Mouse (Mus musculus) forebrain, embryonic 16.5 days (tissue): Measurements from ENCODE around the gene Atxn7l2. TPM values are rescaled to one million over a fixed set of nuclear protein-coding genes. Genes with fewer than 3 reads are reported as not detected.
A peak's percentile ranks its signal among the peaks of the same experiment; 100 is the strongest.

Experiments used
- ATAC-seq: fragments of 200-750 bp; cut with Nextera tagmentation; 2 replicates; pipeline ENCODE4 v1.8.0; 2017; ENCODE audit warnings: mild to moderate bottlenecking, moderate library complexity
- H3K27ac ChIP-seq: fragments of 300-500 bp; sonication (generic); 2 replicates; pipeline ENCODE4 v1.5.1; 2014; ENCODE audit warnings: low read length, control low read depth
- H3K27me3 ChIP-seq: fragments of 300-500 bp; sonication (generic); replicated peaks from 2 replicates; pipeline ENCODE4 v1.6.1; 2014; ENCODE audit warnings: low read length; ENCODE audit not compliant: control insufficient read depth, insufficient read depth
- H3K36me3 ChIP-seq: fragments of 300-500 bp; sonication (generic); 2 replicates; pipeline ENCODE4 v1.6.1; 2014; ENCODE audit not compliant: control insufficient read depth, insufficient read depth
- H3K4me1 ChIP-seq: fragments of 300-500 bp; sonication (generic); replicated peaks from 2 replicates; pipeline ENCODE4 v1.6.1; 2014; ENCODE audit warnings: low read length; ENCODE audit not compliant: control insufficient read depth, insufficient read depth
- H3K4me2 ChIP-seq: fragments of 300-500 bp; sonication (generic); 2 replicates; pipeline ENCODE4 v1.6.1; 2014; ENCODE audit warnings: mild to moderate bottlenecking, low read length, control low read depth
- H3K4me3 ChIP-seq: fragments of 300-500 bp; sonication (generic); replicated peaks from 2 replicates; pipeline ENCODE4 v1.5.1; 2014; ENCODE audit warnings: mild to moderate bottlenecking, low read length, control low read depth
- H3K9ac ChIP-seq: fragments of 300-500 bp; sonication (generic); replicated peaks from 2 replicates; pipeline ENCODE4 v1.6.1; 2014; ENCODE audit warnings: low read depth, low read length, control low read depth
- H3K9me3 ChIP-seq: fragments of 300-500 bp; sonication (generic); 2 replicates; pipeline ENCODE4 v1.6.1; 2016; ENCODE audit warnings: low read length; ENCODE audit not compliant: control insufficient read depth
- WGBS: fragments of 180-500 bp; shearing (Covaris S2); extraction: QIAGEN DNeasy Blood & Tissue Kit; methylation state at CpG from one replicate; pipeline ENCODE4 v1.1.7; 2014; 5-methylcytosine and 5-hydroxymethylcytosine counted together
- polyA plus RNA-seq: library from polyadenylated mRNA; unstranded; fragments of >200 nt; fragmentation: Nextera tagmentation; extraction: Ambion mirVana; gene quantifications from 2 replicates; pipeline ENCODE4 v1.2.1, GENCODE M21; 2015

Atxn7l2 gene
- polyA plus RNA-seq, 1 experiment from 2014 or later, result 33.8 TPM

DNA sequence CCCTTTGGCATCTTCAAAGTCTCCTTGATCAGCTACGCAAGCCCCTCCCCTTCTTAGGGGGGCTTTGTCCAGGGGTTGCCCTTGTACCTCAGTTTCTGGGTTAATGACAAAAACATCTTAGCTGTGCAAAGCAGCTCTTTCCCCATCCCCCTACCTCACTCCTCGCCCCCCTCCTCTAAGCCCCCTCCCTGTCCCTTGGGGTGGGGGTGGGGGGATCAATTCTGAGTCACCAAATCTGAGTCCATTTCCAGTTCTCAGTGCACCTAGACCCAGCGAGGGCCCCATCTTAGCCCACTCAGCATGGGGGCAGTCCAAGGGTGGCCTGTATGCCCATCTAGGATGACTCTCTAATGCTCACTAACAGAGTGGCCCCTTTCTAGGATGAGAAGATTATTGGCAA lies 1.7 kb downstream of the Atxn7l2 start:
- 49% methylated on average over 3 of the region's 3 CpGs for WGBS
- Histone ChIP-seq H3K9ac (peak overlapping the region; percentile 88), H3K4me2 (peak overlapping the region; percentile 94), H3K9me3 (no peaks in the 10 kb centered on the region), H3K27me3 (no peaks in the 10 kb centered on the region), H3K27ac (peak overlapping the region; percentile 30), H3K4me1 (peaks cover 37% of the 10 kb centered on the region), H3K36me3 (peaks cover 19% of the 10 kb centered on the region; the same call in 1 of the 2 replicates), H3K4me3 (peak overlapping the region; percentile 66)
- no peak for ATAC-seq

DNA sequence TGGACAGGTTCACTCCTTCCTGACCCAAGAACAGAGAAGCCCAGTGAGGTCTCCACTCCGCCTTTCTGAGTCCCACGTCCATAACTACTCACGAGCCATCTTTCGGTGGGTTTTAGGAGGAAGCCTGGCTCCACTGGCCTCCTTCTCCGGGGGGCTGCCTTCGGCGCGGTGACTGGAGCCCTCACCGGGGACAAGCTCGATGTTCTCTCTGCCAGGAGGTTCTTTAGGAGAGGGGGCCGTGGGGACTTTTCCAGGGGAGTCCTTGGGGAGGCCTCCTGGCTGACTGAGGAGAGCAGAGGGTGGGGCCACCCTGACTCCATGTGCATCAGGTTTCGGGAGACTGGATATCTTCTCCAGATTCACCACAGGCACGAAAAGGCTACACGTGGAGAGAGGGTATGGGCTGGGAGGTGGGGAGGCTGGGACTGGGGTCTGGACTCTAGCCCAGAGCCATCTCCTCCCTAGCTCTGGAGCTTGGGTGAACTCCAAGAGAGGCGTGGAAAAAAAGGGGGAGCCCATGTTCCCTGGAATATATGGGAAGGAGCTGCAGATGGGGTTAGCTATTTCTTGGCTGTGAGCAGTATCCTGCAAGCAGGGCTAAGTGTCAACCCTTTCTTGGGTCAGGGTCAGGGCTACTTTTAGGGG lies 3.9 kb downstream of the Atxn7l2 start:
- H3K4me3 ChIP-seq, result no peak overlapping the region
- peaks cover 23% of the 10 kb centered on the region; the same call in 1 of the 2 replicates for H3K36me3 ChIP-seq
- no peaks in the 10 kb centered on the region for H3K27me3 ChIP-seq
- WGBS, result 71% methylated on average over 15 of the region's 15 CpGs
- no peak for ATAC-seq
- no peak overlapping the region for H3K9ac ChIP-seq
- no peak overlapping the region for H3K4me2 ChIP-seq
- H3K4me1 ChIP-seq, result peaks cover 30% of the 10 kb centered on the region
- no peaks in the 10 kb centered on the region for H3K9me3 ChIP-seq
- H3K27ac ChIP-seq, result no peak overlapping the region

DNA sequence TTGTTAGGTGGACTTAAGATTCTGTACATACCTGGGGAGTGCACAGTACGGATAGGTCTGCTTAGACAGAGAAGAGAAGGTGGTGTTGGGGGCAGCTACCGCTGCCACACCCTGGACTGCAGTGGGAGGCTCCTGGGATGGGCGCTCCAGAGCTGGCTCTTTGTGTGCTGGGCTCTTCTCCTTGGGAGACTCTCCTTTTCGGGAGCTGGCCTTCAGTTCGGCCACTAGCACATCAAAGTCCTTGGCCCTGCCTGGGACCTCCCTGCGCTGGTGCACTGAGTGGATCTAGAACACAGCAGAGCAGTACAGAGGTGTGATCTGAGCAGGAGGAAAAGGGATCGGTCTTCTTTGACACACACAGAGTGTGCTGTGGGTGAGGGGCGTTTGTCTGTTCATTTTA lies 5.1 kb downstream of the Atxn7l2 start:
- H3K36me3 ChIP-seq, result peaks cover 23% of the 10 kb centered on the region; the same call in 1 of the 2 replicates
- WGBS, result 92% methylated on average over 8 of the region's 8 CpGs
- no peak for ATAC-seq

DNA sequence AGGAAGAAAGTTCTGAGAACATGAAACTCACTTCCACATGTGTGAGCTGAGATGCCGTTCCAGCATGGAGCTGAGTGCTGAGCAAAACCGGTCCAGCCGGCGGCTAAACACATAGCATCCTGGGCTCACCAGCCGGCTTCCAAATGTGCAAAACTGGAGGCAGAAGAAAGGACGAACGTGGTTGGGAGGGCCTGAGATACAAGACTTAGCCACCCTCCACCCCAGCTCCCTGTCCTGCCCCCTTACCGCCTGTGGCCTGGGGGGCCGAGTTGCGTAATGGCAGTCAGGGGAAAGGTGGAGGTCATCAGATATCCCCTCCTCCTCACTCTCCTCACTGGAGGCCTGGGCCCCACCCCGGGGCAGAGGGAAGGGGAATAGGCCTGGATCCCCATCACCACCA lies 6.3 kb downstream of the Atxn7l2 start:
- H3K36me3 ChIP-seq, result peaks cover 23% of the 10 kb centered on the region; the same call in 1 of the 2 replicates
- no peak for ATAC-seq

More for the DNA sequence above, 5.1 kb downstream of the Atxn7l2 start:
- peaks cover 32% of the 10 kb centered on the region for H3K4me1 ChIP-seq
- H3K27ac ChIP-seq, result no peak overlapping the region
- no peak overlapping the region for H3K4me3 ChIP-seq
- H3K9ac ChIP-seq, result no peak overlapping the region
- no peaks in the 10 kb centered on the region for H3K9me3 ChIP-seq
- no peaks in the 10 kb centered on the region for H3K27me3 ChIP-seq
- H3K4me2 ChIP-seq, result no peak overlapping the region

DNA sequence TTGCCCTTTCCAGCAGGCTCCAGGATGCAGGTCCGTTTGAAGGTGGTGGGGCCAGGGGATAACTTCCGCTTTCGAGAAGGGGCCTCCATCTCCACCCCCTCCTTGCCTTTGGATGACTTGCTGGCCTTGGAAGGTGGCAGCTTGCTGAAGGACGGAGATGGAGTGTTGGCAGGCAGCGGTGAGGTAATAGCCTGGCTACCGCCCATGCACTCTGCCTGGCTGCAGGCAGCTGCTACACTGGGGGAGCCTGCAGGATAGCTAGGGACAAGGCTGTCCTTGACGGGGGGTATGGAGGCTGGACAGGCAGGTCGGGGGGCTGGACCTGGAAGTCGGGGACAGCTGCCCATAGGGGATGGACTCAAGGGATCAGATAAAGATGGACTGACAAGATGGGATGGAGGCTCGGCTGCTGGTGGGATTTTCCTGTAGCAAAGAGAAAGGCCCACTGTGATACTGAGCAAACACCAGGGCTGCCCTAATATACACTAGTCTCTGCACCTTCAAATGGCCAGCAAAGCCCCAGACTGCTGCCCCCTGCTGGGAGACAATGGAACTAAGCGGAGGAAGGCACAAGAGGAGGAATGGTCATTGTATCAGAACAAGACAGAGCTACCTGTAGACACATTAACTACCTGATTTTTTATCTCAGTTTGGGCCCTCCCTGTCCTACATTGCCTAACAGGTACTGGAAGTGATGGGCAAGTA lies 7.0 kb downstream of the Atxn7l2 start:
- peaks cover 28% of the 10 kb centered on the region for H3K36me3 ChIP-seq
- ATAC-seq, result no peak
- WGBS, result 83% methylated on average over 11 of the region's 11 CpGs

More for the DNA sequence above, 6.3 kb downstream of the Atxn7l2 start:
- H3K4me1 ChIP-seq, result peaks cover 39% of the 10 kb centered on the region
- no peak overlapping the region for H3K4me2 ChIP-seq
- no peak overlapping the region for H3K27ac ChIP-seq
- H3K4me3 ChIP-seq, result no peak overlapping the region
- H3K9ac ChIP-seq, result no peak overlapping the region
- H3K27me3 ChIP-seq, result no peaks in the 10 kb centered on the region
- WGBS, result 93% methylated on average over 11 of the region's 11 CpGs
- no peaks in the 10 kb centered on the region for H3K9me3 ChIP-seq

DNA sequence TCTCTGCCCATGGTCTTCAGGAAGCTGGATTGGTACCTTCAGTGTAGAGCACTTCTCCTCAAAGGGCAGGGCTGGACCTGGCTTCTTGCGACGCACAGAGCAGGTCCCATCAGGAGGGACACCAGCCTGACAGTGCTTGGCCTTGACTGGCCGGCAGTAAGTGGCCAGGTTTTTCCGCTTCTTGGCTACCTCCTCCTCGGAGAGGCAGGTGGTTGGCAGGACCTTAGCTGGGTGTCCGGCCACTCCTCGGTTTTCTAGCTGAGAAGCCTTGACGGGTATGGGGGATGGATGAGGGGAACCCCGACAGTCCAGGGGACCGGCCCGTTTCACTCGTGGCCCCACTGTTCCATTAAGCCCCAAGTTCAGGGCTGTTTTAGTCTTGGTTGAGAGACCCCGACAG lies 7.5 kb downstream of the Atxn7l2 start:
- H3K9me3 ChIP-seq, result no peaks in the 10 kb centered on the region
- no peak overlapping the region for H3K4me3 ChIP-seq
- no peak overlapping the region for H3K4me2 ChIP-seq
- H3K4me1 ChIP-seq, result peaks cover 27% of the 10 kb centered on the region
- H3K27ac ChIP-seq, result no peak overlapping the region
- no peak for ATAC-seq
- no peaks in the 10 kb centered on the region for H3K27me3 ChIP-seq
- 93% methylated on average over 13 of the region's 13 CpGs for WGBS
- H3K9ac ChIP-seq, result no peak overlapping the region
- H3K36me3 ChIP-seq, result peaks cover 31% of the 10 kb centered on the region

More for the DNA sequence above, 7.0 kb downstream of the Atxn7l2 start:
- no peak overlapping the region for H3K4me2 ChIP-seq
- H3K4me3 ChIP-seq, result no peak overlapping the region
- H3K27ac ChIP-seq, result no peak overlapping the region
- no peaks in the 10 kb centered on the region for H3K9me3 ChIP-seq
- H3K9ac ChIP-seq, result no peak overlapping the region
- no peaks in the 10 kb centered on the region for H3K27me3 ChIP-seq
- H3K4me1 ChIP-seq, result peaks cover 33% of the 10 kb centered on the region

DNA sequence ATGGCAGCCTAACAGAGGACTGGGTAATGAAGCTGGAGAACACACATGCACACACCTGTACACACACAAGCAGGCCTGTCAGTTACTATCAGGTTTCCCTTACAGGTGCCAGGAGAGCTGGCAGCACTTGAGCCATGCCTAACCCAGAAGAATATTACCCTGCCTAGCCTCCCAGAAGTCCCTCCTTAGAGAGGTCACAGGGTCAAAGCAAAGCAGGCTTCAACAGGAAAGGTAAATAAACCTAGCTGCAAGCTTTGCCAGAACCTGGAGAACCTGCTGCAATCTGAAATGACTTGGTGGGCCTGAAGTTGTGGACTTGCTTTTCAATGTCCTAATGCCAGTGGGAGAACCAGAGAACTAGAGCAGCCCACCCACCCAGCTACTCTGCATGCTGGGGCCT lies 8.2 kb downstream of the Atxn7l2 start:
- H3K4me2 ChIP-seq, result no peak overlapping the region
- no peaks in the 10 kb centered on the region for H3K9me3 ChIP-seq
- H3K27me3 ChIP-seq, result no peaks in the 10 kb centered on the region
- H3K27ac ChIP-seq, result no peak overlapping the region
- ATAC-seq, result no peak
- H3K4me3 ChIP-seq, result no peak overlapping the region
- H3K4me1 ChIP-seq, result peaks cover 22% of the 10 kb centered on the region
- no peak overlapping the region for H3K9ac ChIP-seq
- peaks cover 31% of the 10 kb centered on the region for H3K36me3 ChIP-seq

DNA sequence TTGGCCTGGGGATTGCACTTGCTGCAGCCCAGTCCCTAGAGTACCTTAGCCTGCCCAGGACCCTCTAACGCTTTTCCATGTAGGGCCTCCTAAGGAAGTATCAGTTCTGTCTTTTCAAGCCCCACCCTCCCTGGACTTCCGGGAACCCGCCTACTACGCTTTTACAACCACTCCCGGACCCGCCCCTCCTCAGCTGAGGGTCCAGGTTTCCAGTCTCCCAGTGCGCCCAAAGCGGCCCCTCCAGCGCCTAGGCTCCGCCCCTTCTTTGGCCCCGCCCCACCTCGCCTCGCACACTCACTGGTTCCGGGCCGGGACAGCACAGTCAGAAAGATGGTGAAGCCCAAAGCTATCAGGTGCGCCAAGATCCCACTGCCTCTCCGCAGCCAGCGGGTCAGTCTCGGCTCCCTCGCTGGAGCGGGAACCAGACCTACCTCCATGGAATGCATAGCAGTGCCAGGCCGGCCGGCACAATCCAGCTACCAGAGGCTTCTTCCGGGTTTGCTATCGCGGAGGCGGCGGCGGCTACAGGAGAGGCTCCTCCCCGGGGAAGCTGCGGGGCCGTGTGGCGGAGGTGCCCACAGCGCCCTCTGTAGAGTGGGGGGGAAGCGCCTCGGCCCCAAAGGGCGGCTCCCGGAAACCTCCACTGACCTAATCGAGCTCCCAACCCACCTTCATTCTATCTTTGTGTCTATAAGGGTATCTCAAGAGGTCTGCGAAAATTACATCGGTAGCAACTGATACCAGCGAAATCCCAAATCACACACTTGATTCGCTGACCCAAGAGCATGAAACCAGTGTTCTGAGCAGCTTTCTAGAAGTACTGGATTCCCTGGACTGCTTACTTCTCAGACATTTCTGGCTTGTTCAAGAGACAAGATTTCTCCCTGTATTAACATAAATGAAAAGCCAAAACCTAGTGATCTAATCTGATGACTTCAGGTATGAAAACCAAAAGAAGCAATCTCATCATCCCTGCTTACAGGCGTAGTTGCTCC lies 10.1 kb downstream of the Atxn7l2 start, which contains the start of gene Cyb561d1:
Gene Cyb561d1, minus strand, starts transcription at position 884 of the 995 bp plus-strand sequence.
- Histone ChIP-seq H3K4me3 (peak within 1 kb of the TSS; percentile 69), H3K9ac (peak within 1 kb of the TSS; percentile 74), H3K27ac (peak within 1 kb of the TSS; percentile 81), H3K9me3 (no peaks in the 10 kb centered on the region), H3K36me3 (peaks cover 27% of the 10 kb centered on the region), H3K27me3 (no peaks in the 10 kb centered on the region), H3K4me1 (peaks cover 36% of the 10 kb centered on the region), H3K4me2 (peak within 1 kb of the TSS; percentile 69)
- 2% methylated on average over 44 of the region's 44 CpGs for WGBS
- peak; percentile 85 for ATAC-seq

DNA sequence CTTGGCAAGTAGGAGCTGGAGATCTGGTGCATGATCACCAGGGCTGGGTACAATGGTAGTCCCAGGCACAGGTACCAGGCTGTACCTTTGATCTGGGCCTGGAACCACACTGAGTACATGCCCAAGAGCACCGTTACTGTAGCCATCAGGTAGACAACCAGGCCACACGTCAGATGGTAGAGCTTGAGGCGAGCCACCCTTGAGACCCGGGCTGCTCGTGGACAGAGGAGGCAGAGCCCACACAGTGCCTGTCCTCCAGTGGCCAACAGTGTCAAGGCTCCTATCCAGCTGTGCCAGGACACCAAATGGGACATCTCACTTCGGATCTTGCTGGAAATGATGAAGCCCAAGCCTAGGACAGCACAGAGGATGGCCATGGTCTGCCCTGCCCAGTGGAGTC lies 11.5 kb downstream of the Atxn7l2 start:
- WGBS, result 91% methylated on average over 6 of the region's 6 CpGs
- H3K4me3 ChIP-seq, result no peak overlapping the region
- ATAC-seq, result no peak

More for the DNA sequence above, 11.5 kb downstream of the Atxn7l2 start:
- H3K27me3 ChIP-seq, result no peaks in the 10 kb centered on the region
- H3K27ac ChIP-seq, result no peak overlapping the region
- H3K4me1 ChIP-seq, result peaks cover 39% of the 10 kb centered on the region
- peaks cover 14% of the 10 kb centered on the region for H3K36me3 ChIP-seq
- H3K9ac ChIP-seq, result no peak overlapping the region
- no peak overlapping the region for H3K4me2 ChIP-seq
- H3K9me3 ChIP-seq, result no peaks in the 10 kb centered on the region
